Mouse (Mus musculus) small intestine, adult 10 weeks (tissue): ENCODE measurements around the gene Foxg1. TPM values are rescaled to one million over a fixed set of nuclear protein-coding genes. Genes with fewer than 3 reads are reported as not detected.

Experiments
- polyA plus RNA-seq: library from polyadenylated mRNA; stranded (reverse); fragments of 350-450 nt; fragmentation: Illumina TruSeq; extraction: RNeasy Lipid Tissue Mini Kit (QIAGEN cat#74804); gene quantifications from one replicate; pipeline ENCODE4 v1.2.3, GENCODE M21; 2014; ENCODE audit warnings: low replicate concordance

Gene Foxg1
- polyA plus RNA-seq, result not detected

DNA sequence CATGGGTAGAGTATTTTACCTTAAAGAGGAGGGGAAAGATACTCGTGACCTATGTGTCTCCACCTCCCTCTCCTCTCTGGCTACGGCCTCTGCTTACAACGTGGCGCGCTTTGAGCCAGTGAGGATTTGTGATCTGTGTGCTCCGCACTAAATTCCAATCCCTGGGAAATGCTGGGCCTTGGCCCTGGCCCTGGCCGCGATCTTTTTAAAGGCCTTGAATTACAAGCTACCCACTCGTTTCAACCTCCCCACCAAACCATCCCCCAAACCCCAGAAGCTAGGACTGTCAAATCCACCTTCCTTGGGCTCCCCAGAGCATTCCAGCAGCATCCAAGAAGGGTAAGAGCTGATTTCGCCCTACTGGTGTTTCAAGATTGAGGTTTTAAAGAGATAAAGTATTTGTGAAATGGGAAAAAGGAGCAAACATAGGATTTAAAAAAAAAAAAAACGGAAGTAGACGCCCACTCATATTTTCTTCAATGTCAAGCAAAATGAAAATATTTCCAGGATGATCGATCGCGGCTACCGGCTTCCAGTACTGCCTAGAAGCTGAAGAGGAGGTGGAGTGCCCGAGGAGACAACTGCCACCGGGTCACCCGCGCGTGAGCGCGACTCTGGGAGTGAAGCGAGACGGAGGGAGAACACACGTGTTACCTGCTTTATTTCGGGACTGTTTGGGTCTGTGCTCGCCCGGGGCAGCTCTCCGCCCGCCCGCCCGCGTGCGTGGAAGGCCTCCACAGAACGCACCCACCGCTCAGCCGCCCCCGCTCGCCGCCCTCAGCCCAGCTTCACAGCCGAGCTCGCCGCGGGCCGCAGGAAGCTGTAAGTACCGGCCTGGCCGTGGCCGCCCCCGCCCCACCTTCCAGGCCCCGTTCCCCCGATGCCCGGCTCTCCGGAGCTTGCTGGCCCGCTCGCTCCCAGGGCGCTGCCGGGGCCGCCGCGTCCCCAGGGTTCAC lies at the start of gene Foxg1:
Foxg1 (plus strand) TSS at position 96 of the 956 bp plus-strand sequence.

DNA sequence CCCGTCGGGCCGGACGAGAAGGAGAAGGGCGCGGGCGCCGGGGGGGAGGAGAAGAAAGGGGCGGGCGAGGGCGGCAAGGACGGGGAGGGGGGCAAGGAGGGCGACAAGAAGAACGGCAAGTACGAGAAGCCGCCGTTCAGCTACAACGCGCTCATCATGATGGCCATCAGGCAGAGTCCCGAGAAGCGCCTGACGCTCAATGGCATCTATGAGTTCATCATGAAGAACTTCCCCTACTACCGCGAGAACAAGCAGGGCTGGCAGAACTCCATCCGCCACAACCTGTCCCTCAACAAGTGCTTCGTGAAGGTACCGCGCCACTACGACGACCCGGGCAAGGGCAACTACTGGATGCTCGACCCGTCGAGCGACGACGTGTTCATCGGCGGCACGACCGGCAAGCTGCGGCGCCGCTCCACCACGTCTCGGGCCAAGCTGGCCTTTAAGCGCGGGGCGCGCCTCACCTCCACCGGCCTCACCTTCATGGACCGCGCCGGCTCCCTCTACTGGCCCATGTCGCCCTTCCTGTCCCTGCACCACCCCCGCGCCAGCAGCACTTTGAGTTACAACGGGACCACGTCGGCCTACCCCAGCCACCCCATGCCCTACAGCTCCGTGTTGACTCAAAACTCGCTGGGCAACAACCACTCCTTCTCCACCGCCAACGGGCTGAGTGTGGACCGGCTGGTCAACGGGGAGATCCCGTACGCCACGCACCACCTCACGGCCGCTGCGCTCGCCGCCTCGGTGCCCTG lies 2.6 kb downstream of the Foxg1 start, which contains the start of gene Gm43517:
Gm43517 (plus strand) TSS at position 299 of the 755 bp plus-strand sequence.

Other genes with a start within 250 kb of the Foxg1 start
- gene Gm43517, start 2.5 kb downstream of the Foxg1 start, polyA plus RNA-seq, result not detected